Mouse (Mus musculus): Measurements from ENCODE around the gene Lsg1.

Lsg1 gene

GRCm38 (mm10) chr16:30516993-30517392 is 70.4 kb downstream of the Lsg1 start:
- DNase-seq = no peak

DNA sequence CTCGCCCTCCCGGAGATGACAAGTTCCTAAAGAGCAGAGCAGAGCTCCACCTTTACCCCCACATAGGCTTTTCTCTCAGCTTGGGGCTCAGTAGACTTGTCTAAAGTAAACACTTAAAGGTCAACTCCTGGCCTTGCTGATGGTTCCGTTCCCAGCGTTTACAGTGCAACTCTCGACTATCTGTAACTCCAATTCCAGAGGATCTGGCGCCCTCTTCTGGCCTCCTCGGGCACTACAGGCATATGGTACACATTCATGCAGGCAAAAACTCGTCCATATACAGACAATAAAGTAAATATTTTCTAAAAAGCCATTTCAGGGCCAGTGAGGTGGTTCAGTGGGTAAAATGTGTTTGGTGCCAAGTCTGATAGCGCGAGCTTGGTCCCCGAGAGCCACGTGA is 72.0 kb downstream of the Lsg1 start:
- no peak for DNase-seq

DNA sequence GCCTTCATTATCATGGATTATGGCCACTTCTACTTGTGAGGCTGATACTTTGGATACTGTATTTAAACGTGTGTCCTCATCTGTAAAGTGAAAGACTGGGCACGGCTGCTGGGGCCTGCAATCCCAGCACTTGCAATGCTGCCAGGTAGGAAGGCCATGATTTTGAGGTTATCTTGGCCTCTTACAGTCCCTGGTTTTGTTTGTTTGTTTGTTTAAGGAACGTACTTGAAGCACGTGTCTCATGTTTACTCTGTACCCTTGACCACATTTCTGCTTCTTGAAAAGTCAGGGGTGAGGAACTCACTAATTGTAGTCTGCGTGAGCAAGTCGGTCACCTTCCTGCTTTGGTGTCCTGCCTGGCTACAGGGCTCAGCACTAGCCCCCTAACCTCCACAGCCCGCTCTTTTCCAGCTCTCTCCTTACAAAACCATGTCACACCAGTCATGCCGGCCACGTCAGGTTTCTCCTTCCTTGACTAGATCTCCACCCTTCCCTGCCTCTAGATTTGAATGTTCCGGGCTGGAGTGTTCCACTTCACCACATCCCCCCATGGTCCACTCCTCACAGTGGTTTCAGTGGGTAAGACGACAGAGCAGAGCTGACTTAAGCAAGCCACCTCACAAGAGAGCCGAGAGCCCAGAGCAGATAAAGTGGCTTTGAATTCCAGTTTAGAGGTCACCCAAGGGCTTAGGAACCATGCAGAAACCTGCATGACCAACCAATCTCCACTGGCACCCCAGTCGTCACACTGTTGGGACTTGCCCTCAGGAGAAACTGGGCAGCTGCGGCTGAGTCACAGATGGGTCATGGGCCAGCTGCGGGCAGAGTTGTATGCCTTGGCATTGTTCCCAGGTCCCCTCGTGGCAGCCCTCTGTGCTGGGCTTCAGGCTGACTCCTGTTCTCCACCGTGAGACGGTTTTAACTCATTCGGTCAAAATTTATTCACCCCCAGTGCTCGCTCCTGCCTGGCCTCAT is 74.1 kb downstream of the Lsg1 start:
- peak; percentile 45 for DNase-seq

DNA sequence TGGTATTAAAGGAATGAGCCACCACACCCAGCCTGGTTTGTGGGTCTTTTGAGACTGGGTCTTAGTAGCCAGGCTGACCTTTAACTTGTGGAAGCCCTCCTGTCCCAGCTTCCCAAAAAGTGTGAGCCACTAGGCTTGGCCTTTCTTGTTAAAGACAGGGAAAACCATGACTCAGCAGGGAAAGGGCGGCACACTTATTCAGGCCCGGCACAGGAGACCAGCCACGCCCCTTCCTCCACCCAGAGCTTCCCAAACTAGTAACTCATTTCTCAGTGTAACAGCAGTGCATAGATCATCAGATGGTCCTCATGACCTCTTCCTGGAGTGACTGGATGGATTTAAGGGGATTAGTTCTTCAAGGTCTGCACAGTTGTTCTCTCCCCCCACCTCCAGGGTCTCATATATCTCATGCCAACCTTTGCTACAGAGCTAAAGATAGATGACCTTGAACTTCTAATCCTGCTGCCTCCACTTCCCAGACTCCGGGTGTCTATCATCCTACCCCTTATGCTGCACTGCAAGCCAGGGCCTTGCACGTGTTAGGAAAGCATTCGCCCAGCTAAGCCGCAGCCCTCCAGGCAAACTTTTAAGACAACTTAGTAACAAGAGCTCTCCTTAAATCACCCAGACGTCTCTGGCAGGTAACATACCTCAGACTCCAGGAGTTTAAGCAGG is 74.9 kb downstream of the Lsg1 start:
- no peak for DNase-seq

- no peak for DNase-seq
Observed at GRCm38 (mm10) chr16:30511563-30512340, 75.6 kb downstream of the Lsg1 start.

- peak; percentile 88 for DNase-seq
Observed at GRCm38 (mm10) chr16:30510504-30511451, 76.6 kb downstream of the Lsg1 start.
